Mouse (Mus musculus) ES-Bruce4 (cell line): ENCODE data around the gene Atp10b. TPM values are rescaled to one million over a fixed set of nuclear protein-coding genes. Genes with fewer than 3 reads are reported as not detected.
"Not testable (repeated sequence)": the region's sequence is repeated elsewhere in the genome, so short reads cannot be mapped to it uniquely, and the experiment has no call there.

ENCODE experiments used
- H3K27ac ChIP-seq: 2 replicates; pipeline ENCODE4 v1.5.1; 2012; ENCODE audit warnings: low read length, inconsistent platforms; ENCODE audit not compliant: insufficient read depth
- H3K27me3 ChIP-seq: 2 replicates; pipeline ENCODE4 v1.6.1; 2012; ENCODE audit warnings: mild to moderate bottlenecking, low read length, inconsistent platforms; ENCODE audit not compliant: control insufficient read depth, poor library complexity, insufficient read depth, severe bottlenecking
- H3K36me3 ChIP-seq: 2 replicates; pipeline ENCODE4 v1.6.1; 2012; ENCODE audit warnings: inconsistent platforms, mild to moderate bottlenecking, low read length, moderate library complexity; ENCODE audit not compliant: control insufficient read depth, poor library complexity, insufficient read depth, severe bottlenecking
- H3K4me1 ChIP-seq: one replicate; pipeline ENCODE4 v1.8.1; 2011; ENCODE audit warnings: low read length; ENCODE audit not compliant: control insufficient read depth, insufficient read depth
- H3K4me3 ChIP-seq: 2 replicates; pipeline ENCODE4 v1.5.1; 2011; ENCODE audit warnings: low read depth, mild to moderate bottlenecking, low read length
- H3K9ac ChIP-seq: 2 replicates; pipeline ENCODE4 v1.6.1; 2012; ENCODE audit warnings: low read depth, mild to moderate bottlenecking, inconsistent platforms; ENCODE audit not compliant: poor library complexity, severe bottlenecking
- H3K9me3 ChIP-seq: replicated peaks from 2 replicates; pipeline ENCODE4 v1.6.1; 2012; ENCODE audit warnings: mild to moderate bottlenecking, low read length, inconsistent platforms; ENCODE audit not compliant: control insufficient read depth, poor library complexity, insufficient read depth, severe bottlenecking
- CTCF ChIP-seq: IDR thresholded peaks from one replicate; pipeline ENCODE4 v1.8.1; 2011; ENCODE audit warnings: low read depth, low read length
- EP300 ChIP-seq: IDR thresholded peaks from 2 replicates; pipeline ENCODE4 v1.6.1; 2011; ENCODE audit warnings: low read depth, low read length; ENCODE audit not compliant: insufficient read depth
- POLR2A ChIP-seq: IDR thresholded peaks from one replicate; pipeline ENCODE4 v1.8.1; 2011; ENCODE audit warnings: low read length; ENCODE audit not compliant: insufficient read depth
- polyA plus RNA-seq: library from polyadenylated mRNA; stranded (reverse); fragments of >200 nt; gene quantifications from 2 replicates; pipeline ENCODE4 v1.2.4, GENCODE M21; 2011; ENCODE audit warnings: low read depth; ENCODE audit not compliant: missing spikeins, insufficient read depth, insufficient read length

Gene Atp10b
- polyA plus RNA-seq, result not detected in 2 replicates

DNA sequence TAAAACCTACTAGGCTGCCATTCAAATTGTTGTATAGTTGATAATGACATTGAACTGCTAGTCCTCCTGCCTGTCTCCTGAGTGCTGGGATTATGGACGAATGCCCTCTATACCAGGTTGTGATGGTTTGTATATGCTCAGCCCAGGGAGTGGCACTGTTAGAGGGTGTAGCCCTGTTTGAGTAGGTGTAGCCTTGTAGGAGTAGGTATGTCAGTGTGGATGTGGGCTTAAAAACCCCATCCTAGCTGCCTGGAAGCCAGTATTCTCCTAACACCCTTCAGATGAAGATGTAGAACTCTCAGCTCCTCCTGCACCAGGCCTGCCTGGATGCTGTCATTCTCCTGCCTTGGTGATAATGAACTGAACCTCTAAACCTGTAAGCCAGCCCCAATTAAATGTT is at the start of gene Atp10b:
Gene Atp10b (plus strand): TSS at position 301 of the 400 bp plus-strand sequence.
- H3K4me3 ChIP-seq, result no peak within 1 kb of the TSS
- H3K27me3 ChIP-seq, result no peaks in the 10 kb centered on the region
- H3K36me3 ChIP-seq, result no peaks in the 10 kb centered on the region
- no peak within 1 kb of the TSS for H3K9ac ChIP-seq
- TF ChIP-seq EP300 (no peak), CTCF (no peak), POLR2A (no peak)
- H3K27ac ChIP-seq, result no peak within 1 kb of the TSS
- H3K9me3 ChIP-seq, result no peaks in the 10 kb centered on the region
- H3K4me1 ChIP-seq, result no peaks in the 10 kb centered on the region

DNA sequence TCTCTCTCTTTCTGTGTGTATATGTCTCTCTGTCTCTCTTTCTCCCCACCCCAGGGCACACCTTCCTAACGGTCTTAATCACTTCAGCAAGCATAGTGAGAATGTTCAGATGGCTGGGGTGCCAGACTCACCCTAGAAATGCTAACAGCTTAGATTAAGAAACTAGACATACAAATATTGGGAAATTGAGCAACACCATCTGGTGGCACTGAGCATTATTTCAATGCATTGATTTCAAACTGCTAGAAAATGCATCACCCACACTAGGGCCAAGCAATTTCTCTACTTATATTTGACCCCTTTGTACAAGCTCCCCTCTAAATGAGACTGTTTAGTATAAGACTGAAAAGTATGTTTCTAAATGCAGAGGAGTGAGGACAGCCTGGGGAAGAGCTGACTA is 48.3 kb upstream of the Atp10b start:
- TF ChIP-seq POLR2A (no peak), EP300 (no peak), CTCF (no peak)
- H3K27ac ChIP-seq, result no peak overlapping the region
- no peaks in the 10 kb centered on the region for H3K9me3 ChIP-seq
- no peak overlapping the region for H3K4me3 ChIP-seq
- no peak overlapping the region for H3K9ac ChIP-seq
- no peaks in the 10 kb centered on the region for H3K27me3 ChIP-seq
- no peaks in the 10 kb centered on the region for H3K36me3 ChIP-seq
- H3K4me1 ChIP-seq, result no peaks in the 10 kb centered on the region

DNA sequence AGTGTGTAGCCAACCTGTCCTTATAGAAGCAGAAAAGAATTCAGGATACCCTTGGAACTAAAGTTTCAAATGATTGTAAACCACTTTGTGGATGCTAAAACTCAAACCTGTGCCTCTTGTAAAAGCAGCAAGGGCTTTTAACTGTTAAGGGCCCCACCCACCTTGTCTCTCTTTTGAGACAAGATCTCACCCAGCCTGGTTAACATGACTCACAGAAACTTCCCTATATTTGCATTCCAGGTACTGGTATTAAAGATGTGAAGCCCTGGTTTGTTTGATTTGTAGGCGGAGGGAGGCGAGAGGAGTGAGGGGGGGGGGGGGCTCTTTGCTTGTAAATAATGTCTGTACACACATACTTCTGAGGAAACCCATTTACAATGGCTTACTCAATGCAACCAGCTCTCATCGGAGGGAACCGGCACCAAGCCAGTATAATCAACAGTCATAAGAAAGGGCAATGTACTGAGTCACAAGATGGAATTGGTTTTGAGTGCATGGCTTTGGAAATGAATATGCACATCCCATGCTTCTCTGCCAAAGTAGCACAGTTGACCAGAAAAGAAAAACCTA is 23.7 kb upstream of the Atp10b start:
- H3K36me3 ChIP-seq, result no peaks in the 10 kb centered on the region
- H3K4me1 ChIP-seq, result no peaks in the 10 kb centered on the region
- H3K9ac ChIP-seq, result no peak overlapping the region
- H3K4me3 ChIP-seq, result no peak overlapping the region
- H3K27me3 ChIP-seq, result no peaks in the 10 kb centered on the region
- H3K9me3 ChIP-seq, result no peaks in the 10 kb centered on the region
- no peak overlapping the region for H3K27ac ChIP-seq
- TF ChIP-seq CTCF (no peak), POLR2A (no peak), EP300 (no peak)

GRCm38 (mm10) chr11:43126573-43126972 is 23.1 kb upstream of the Atp10b start:
- not testable (repeated sequence) for H3K9me3 ChIP-seq, H3K27me3 ChIP-seq, H3K36me3 ChIP-seq, H3K9ac ChIP-seq, H3K27ac ChIP-seq, H3K4me3 ChIP-seq, H3K4me1 ChIP-seq

DNA sequence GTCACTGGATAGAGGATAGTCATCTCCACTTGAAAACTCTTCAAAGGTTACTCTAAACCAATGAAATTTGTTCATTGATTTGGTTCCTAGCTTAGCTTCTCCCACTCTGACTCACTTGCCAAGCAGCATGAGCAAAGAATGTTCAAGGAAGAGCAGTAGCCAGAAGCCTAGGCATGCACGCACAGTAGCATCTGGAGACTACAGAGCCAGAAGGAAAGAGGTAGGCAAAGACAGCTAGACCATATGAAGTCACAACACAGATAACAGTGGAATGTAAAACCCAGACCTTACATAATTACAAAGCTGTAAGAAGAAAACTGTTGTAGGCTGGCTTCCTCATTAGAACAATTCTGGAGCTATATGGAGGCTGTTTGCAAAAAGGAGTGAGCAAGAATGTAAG is 8.4 kb upstream of the Atp10b start:
- no peak for TF ChIP-seq CTCF
- TF ChIP-seq POLR2A, result no peak
- no peak for TF ChIP-seq EP300
- no peaks in the 10 kb centered on the region for H3K4me1 ChIP-seq

GRCm38 (mm10) chr11:43142811-43143210 is 6.9 kb upstream of the Atp10b start:
- Histone ChIP-seq H3K4me3 (no peak overlapping the region), H3K36me3 (no peaks in the 10 kb centered on the region), H3K27ac (no peak overlapping the region), H3K4me1 (no peaks in the 10 kb centered on the region), H3K9me3 (no peaks in the 10 kb centered on the region), H3K9ac (no peak overlapping the region), H3K27me3 (no peaks in the 10 kb centered on the region)
- TF ChIP-seq POLR2A (no peak), CTCF (no peak), EP300 (no peak)

More for the DNA sequence above, 8.4 kb upstream of the Atp10b start:
- H3K9ac ChIP-seq, result no peak overlapping the region
- no peak overlapping the region for H3K27ac ChIP-seq
- H3K4me3 ChIP-seq, result no peak overlapping the region
- no peaks in the 10 kb centered on the region for H3K27me3 ChIP-seq
- H3K9me3 ChIP-seq, result no peaks in the 10 kb centered on the region
- no peaks in the 10 kb centered on the region for H3K36me3 ChIP-seq
